Mouse (Mus musculus) neural tube, embryonic 14.5 days (tissue): ENCODE data around the gene Pheta2. TPM values are rescaled to one million over a fixed set of nuclear protein-coding genes. Genes with fewer than 3 reads are reported as not detected.

Source experiments
- ATAC-seq: fragments of 200-750 bp; cut with Nextera tagmentation; 2 replicates; pipeline ENCODE4 v1.8.0; 2017; ENCODE audit warnings: low read depth, mild to moderate bottlenecking, moderate TSS enrichment, moderate library complexity
- H3K27ac ChIP-seq: fragments of 300-500 bp; sonication (generic); 2 replicates; pipeline ENCODE4 v1.5.1; 2014; ENCODE audit warnings: low read depth, mild to moderate bottlenecking, control low read depth, low read length, moderate library complexity, mixed read lengths
- H3K27me3 ChIP-seq: fragments of 300-500 bp; sonication (generic); 2 replicates; pipeline ENCODE4 v1.6.1; 2014; ENCODE audit warnings: low read length; ENCODE audit not compliant: control insufficient read depth, insufficient read depth
- H3K36me3 ChIP-seq: fragments of 300-500 bp; sonication (generic); 2 replicates; pipeline ENCODE4 v1.6.1; 2014; ENCODE audit warnings: low read length, mixed read lengths; ENCODE audit not compliant: control insufficient read depth, insufficient read depth
- H3K4me1 ChIP-seq: fragments of 300-500 bp; sonication (generic); 2 replicates; pipeline ENCODE4 v1.6.1; 2014; ENCODE audit warnings: low read length; ENCODE audit not compliant: control insufficient read depth, insufficient read depth
- H3K4me2 ChIP-seq: fragments of 300-500 bp; sonication (generic); 2 replicates; pipeline ENCODE4 v1.6.1; 2014; ENCODE audit warnings: mild to moderate bottlenecking, low read depth, low read length, control low read depth
- H3K4me3 ChIP-seq: fragments of 300-500 bp; sonication (generic); 2 replicates; pipeline ENCODE4 v1.5.1; 2014; ENCODE audit warnings: low read depth, low read length, control low read depth, mixed read lengths
- H3K9ac ChIP-seq: fragments of 300-500 bp; sonication (generic); replicated peaks from 2 replicates; pipeline ENCODE4 v1.6.1; 2014; ENCODE audit warnings: low read depth, mild to moderate bottlenecking, control low read depth, low read length, mixed read lengths
- H3K9me3 ChIP-seq: fragments of 300-500 bp; sonication (generic); 2 replicates; pipeline ENCODE4 v1.6.1; 2016; ENCODE audit warnings: low read length; ENCODE audit not compliant: control insufficient read depth
- WGBS: fragments of 180-500 bp; shearing (Covaris S2); extraction: QIAGEN DNeasy Blood & Tissue Kit; methylation state at CpG from one replicate; pipeline ENCODE4 v1.1.7; 2014; 5-methylcytosine and 5-hydroxymethylcytosine counted together
- polyA plus RNA-seq: library from polyadenylated mRNA; unstranded; fragments of >200 nt; fragmentation: Nextera tagmentation; extraction: Ambion mirVana; gene quantifications from 2 replicates; pipeline ENCODE4 v1.2.1, GENCODE M21; 2014

The Pheta2 gene
- polyA plus RNA-seq, result 0.87 and 2.4 TPM in 2 replicates

DNA sequence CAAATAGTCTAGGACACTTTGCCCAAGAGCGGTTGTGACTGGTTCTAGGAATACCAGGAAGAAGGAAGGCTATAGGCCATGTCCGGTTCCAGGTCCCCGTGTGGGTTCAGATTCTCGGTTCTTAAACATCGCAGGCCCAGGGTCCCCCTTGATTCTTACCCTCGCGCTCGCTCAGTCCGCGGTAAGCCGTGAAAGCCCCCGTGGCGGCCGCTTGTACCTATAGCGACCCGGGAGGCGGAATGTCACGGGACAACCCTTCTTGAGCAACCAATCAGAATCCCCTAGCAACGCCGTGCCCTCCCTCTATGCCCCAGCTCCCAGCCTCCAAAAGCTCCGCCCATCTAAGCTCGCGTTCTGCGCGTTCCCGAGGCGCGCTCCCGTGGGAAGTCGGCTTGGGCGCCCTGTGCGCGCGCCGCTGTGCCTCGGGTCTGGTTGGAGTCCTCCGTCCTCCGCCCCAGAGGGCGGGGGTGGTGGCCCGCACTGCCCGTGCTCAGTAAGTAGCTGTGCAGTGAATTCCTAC is at the start of gene Pheta2, which contains the start of the genes Naga and Smdt1:
Pheta2 (plus strand) TSS at position 350 of the 520 bp plus-strand sequence.
Naga (minus strand) TSS at position 333 of the 520 bp plus-strand sequence.
Smdt1 (plus strand) TSS at position 367 of the 520 bp plus-strand sequence.
- ATAC-seq, result peak; percentile 91
- Histone ChIP-seq H3K27ac (no peak within 1 kb of the TSS), H3K9me3 (no peaks in the 10 kb centered on the region), H3K4me3 (peak within 1 kb of the TSS; percentile 45), H3K27me3 (peaks cover 8% of the 10 kb centered on the region), H3K9ac (peak within 1 kb of the TSS; percentile 51), H3K4me2 (peak within 1 kb of the TSS; percentile 57), H3K36me3 (0 out of 2 replicates have a peak, but pooled peaks cover 15% of the 10 kb centered on the region), H3K4me1 (peaks cover 18% of the 10 kb centered on the region; the same call in 1 of the 2 replicates)
- 0% methylated on average over 39 of the region's 41 CpGs for WGBS

- Histone ChIP-seq H3K4me1 (peaks cover 14% of the 10 kb centered on the region), H3K4me2 (no peak overlapping the region), H3K9me3 (no peaks in the 10 kb centered on the region), H3K4me3 (no peak overlapping the region), H3K27me3 (no peaks in the 10 kb centered on the region), H3K9ac (no peak overlapping the region), H3K27ac (no peak overlapping the region), H3K36me3 (peaks cover 57% of the 10 kb centered on the region)
- no peak for ATAC-seq
- 71% methylated on average over 7 of the region's 7 CpGs for WGBS
Measured at GRCm38 (mm10) chr15:82290252-82290651, 48.5 kb upstream of the Pheta2 start.

DNA sequence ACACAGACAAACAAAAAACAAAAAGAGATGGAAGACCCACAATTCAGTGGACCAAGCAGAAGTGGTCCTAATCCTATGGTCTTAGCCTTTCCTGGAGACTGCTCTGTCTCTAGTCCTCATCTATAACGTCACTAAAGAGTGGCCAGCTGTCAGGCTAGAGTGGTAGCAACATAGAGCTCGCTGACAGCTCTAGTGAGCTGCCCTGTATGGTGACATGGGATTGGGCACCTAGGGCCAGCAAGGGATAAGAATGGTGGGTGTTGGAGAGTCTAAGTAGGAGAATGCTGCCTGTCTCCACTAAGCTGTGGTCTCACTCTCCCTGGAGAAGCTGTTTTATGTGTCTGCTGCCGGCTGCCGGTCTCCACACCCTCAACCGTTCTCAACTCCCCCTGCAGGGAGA is 45.9 kb upstream of the Pheta2 start:
- Histone ChIP-seq H3K9me3 (no peaks in the 10 kb centered on the region), H3K27me3 (no peaks in the 10 kb centered on the region), H3K36me3 (peaks cover 33% of the 10 kb centered on the region), H3K9ac (no peak overlapping the region), H3K4me3 (no peak overlapping the region), H3K4me2 (0 out of 2 replicates have a peak overlapping the region, but pooled peaks have one; percentile 7), H3K27ac (peak overlapping the region; percentile 60), H3K4me1 (peaks cover 14% of the 10 kb centered on the region)
- 13% methylated on average over 3 of the region's 5 CpGs for WGBS
- ATAC-seq, result peak; percentile 45

GRCm38 (mm10) chr15:82293271-82293711 is 45.5 kb upstream of the Pheta2 start:
- H3K9me3 ChIP-seq, result no peaks in the 10 kb centered on the region
- peaks cover 31% of the 10 kb centered on the region for H3K36me3 ChIP-seq
- H3K4me2 ChIP-seq, result 0 out of 2 replicates have a peak overlapping the region, but pooled peaks have one; percentile 7
- H3K9ac ChIP-seq, result no peak overlapping the region
- 2% methylated on average over 7 of the region's 7 CpGs for WGBS
- H3K27ac ChIP-seq, result peak overlapping the region; percentile 60
- H3K4me1 ChIP-seq, result peaks cover 14% of the 10 kb centered on the region
- no peaks in the 10 kb centered on the region for H3K27me3 ChIP-seq
- H3K4me3 ChIP-seq, result no peak overlapping the region
- peak; percentile 83 for ATAC-seq

DNA sequence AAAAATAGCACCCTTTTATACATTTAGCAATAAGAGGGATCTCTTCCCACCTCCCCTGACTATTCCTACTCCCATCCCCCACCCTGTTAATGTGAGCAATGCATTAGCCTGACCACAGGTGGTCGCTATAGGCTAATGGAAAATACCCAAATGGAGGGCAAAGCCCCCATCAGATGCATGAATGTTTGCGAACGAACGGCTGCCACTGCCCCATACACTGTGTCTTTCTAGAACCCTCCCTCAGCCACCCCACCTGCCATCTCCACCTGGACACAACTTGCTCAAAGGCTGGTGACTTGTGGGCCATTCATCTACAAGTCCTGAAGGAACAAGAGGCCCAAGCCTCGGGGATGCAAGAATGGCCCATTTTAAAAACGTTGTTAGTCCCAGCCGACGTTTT is 44.7 kb upstream of the Pheta2 start:
- ATAC-seq, result peak; percentile 32; the same call in 1 of the 2 replicates
- 40% methylated on average over 8 of the region's 8 CpGs for WGBS

GRCm38 (mm10) chr15:82298764-82299561 is 39.8 kb upstream of the Pheta2 start, which contains the start of gene Wbp2nl:
Gene Wbp2nl, plus strand, starts transcription at chr15:82298954.
- no peaks in the 10 kb centered on the region for H3K9me3 ChIP-seq
- no peak within 1 kb of the TSS for H3K9ac ChIP-seq
- 57% methylated on average over 39 of the region's 39 CpGs for WGBS
- no peak within 1 kb of the TSS for H3K4me2 ChIP-seq
- peaks cover 4% of the 10 kb centered on the region; the same call in 1 of the 2 replicates for H3K4me1 ChIP-seq
- H3K27ac ChIP-seq, result no peak within 1 kb of the TSS
- no peaks in the 10 kb centered on the region for H3K36me3 ChIP-seq
- ATAC-seq, result no peak
- H3K4me3 ChIP-seq, result no peak within 1 kb of the TSS
- no peaks in the 10 kb centered on the region for H3K27me3 ChIP-seq

More for the DNA sequence above, 44.7 kb upstream of the Pheta2 start:
- Histone ChIP-seq H3K4me3 (no peak overlapping the region), H3K4me2 (no peak overlapping the region), H3K27ac (peak overlapping the region; percentile 60), H3K36me3 (peaks cover 23% of the 10 kb centered on the region), H3K4me1 (peaks cover 14% of the 10 kb centered on the region), H3K27me3 (no peaks in the 10 kb centered on the region), H3K9me3 (no peaks in the 10 kb centered on the region), H3K9ac (no peak overlapping the region)

DNA sequence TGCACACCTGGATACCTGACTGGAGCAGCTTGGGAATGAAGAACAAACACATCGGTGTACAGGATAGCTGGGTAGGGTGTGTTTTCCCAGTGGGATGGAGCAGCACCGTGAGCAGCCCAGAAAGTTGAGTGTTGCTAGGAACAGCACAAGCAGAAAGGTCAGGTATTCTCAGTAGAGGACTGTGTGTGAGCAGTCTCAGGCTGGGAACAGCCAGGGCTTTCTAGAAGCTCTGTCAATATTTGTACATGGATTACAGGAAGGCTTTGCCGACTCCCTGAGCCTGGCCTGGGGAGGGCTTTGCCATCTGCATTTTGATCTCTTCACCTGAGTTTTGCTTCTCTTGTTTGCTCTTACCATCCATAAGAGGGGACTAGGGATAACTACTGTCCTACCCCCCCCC is 31.6 kb upstream of the Pheta2 start:
- Histone ChIP-seq H3K36me3 (no peaks in the 10 kb centered on the region), H3K4me2 (no peak overlapping the region), H3K27me3 (no peaks in the 10 kb centered on the region), H3K4me1 (no peaks in the 10 kb centered on the region), H3K9me3 (no peaks in the 10 kb centered on the region), H3K27ac (no peak overlapping the region), H3K9ac (no peak overlapping the region), H3K4me3 (no peak overlapping the region)
- ATAC-seq, result no peak
- 83% methylated on average over 3 of the region's 3 CpGs for WGBS

GRCm38 (mm10) chr15:82308416-82308815 is 30.3 kb upstream of the Pheta2 start:
- no peak for ATAC-seq
- Histone ChIP-seq H3K4me1 (no peaks in the 10 kb centered on the region), H3K9me3 (no peaks in the 10 kb centered on the region), H3K9ac (no peak overlapping the region), H3K4me2 (no peak overlapping the region), H3K27me3 (no peaks in the 10 kb centered on the region), H3K27ac (no peak overlapping the region), H3K36me3 (no peaks in the 10 kb centered on the region), H3K4me3 (no peak overlapping the region)
- 80% methylated on average over 3 of the region's 3 CpGs for WGBS

DNA sequence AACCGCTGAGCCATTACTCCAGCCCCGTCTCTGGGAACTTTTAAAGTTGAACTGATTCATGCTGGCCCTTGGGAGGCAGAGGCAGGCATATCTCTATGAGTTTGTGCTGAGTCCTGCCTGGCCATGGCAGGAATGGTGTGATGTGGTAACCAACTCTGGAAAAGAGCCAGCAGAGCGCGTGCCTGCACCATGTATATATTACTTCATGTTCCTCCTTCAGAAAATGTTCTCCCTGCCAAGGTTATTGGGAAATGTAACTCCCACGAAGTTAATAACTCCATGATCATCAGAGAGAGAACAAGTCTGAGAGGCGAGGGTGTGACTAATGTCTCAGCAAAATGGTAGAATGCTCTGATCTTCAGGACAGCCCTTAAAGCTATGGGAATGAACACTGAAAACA is 20.9 kb upstream of the Pheta2 start:
- H3K36me3 ChIP-seq, result no peaks in the 10 kb centered on the region
- ATAC-seq, result no peak
- H3K27me3 ChIP-seq, result no peaks in the 10 kb centered on the region
- H3K27ac ChIP-seq, result no peak overlapping the region
- H3K4me2 ChIP-seq, result no peak overlapping the region
- WGBS, result 88% methylated on average over 6 of the region's 6 CpGs
- no peaks in the 10 kb centered on the region for H3K4me1 ChIP-seq
- H3K9ac ChIP-seq, result no peak overlapping the region
- H3K4me3 ChIP-seq, result no peak overlapping the region
- H3K9me3 ChIP-seq, result no peaks in the 10 kb centered on the region
